Comparison of ENCODE assay signal across 9 mouse cellular contexts in genomic region chr5:36958837-36959236, GRCm38 (mm10). TPM values are rescaled to one million over a fixed set of nuclear protein-coding genes. Genes with fewer than 3 reads are reported as not detected.
DNase-seq lines count a peak whose midpoint lies in the region; ATAC-seq and TF ChIP-seq lines count a peak whose summit lies in the region.
"Had no signal": no experiment of that assay in that cellular context is flagged by ENCODE, and none has a peak within 500 bp of the region (broad histone marks: within the 10 kb centered on the region; RNA-seq: fewer than 3 reads in every experiment).

No protein-coding gene starts in this region.

- no peaks in the 10 kb centered on the region for H3K27me3 ChIP-seq in liver, adult 2 months (ENCODE audit: control insufficient read depth, insufficient read depth, low read length)
- no peaks in the 10 kb centered on the region for H3K27me3 ChIP-seq in liver, embryonic 12.5 days (replicated peaks)
- H3K27me3 ChIP-seq in hindbrain, embryonic 14.5 days (ENCODE audit: control insufficient read depth, insufficient read depth, low read length) = no peaks in the 10 kb centered on the region
- H3K27me3 ChIP-seq in neural tube, embryonic 13.5 days = no peaks in the 10 kb centered on the region

- no peak overlapping the region for H3K4me3 ChIP-seq in liver, adult 2 months (ENCODE audit: insufficient read depth, low read depth, low read length)
- H3K4me3 ChIP-seq in liver, embryonic 12.5 days = no peak overlapping the region
- H3K4me3 ChIP-seq in hindbrain, embryonic 14.5 days (replicated peaks; ENCODE audit: low read length) = no peak overlapping the region
- H3K4me3 ChIP-seq in neural tube, embryonic 13.5 days = no peak overlapping the region
- H3K4me3 ChIP-seq: erythroblast, embryonic 14.5 days had no signal

- DNase-seq in liver, adult 2 months (ENCODE audit: extremely low read depth, low read depth, low spot score) = peak; percentile 36
- peak; percentile 82 for DNase-seq in adrenal gland, postnatal 14 days
- peak; percentile 73 for DNase-seq in hindbrain, embryonic 14.5 days (ENCODE audit: low spot score)
- DNase-seq in left cerebral cortex, postnatal 36 days (ENCODE audit: low spot score in 2 of 2) = peak; percentile 57 to 73
- peak; percentile 86 for DNase-seq in testis, postnatal 10 days (ENCODE audit: low spot score)

- H3K9me3 ChIP-seq in liver, embryonic 12.5 days (replicated peaks) = no peaks in the 10 kb centered on the region
- no peaks in the 10 kb centered on the region for H3K9me3 ChIP-seq in hindbrain, embryonic 14.5 days (ENCODE audit: control insufficient read depth, low read length)
- no peaks in the 10 kb centered on the region for H3K9me3 ChIP-seq in neural tube, embryonic 13.5 days

- intact Hi-C loops in left cerebral cortex, postnatal 36 days (cut with DNase I) = loop anchor here (2.0 to 5.0 kb wide), 2 partner anchors 38 to 150 kb away; no protein-coding TSS in a partner anchor

- no peak overlapping the region for H3K27ac ChIP-seq in liver, adult 2 months (replicated peaks; ENCODE audit: insufficient read depth, low read depth, low read length)
- no peak overlapping the region for H3K27ac ChIP-seq in liver, embryonic 12.5 days
- H3K27ac ChIP-seq in hindbrain, embryonic 14.5 days = no peak overlapping the region
- H3K27ac ChIP-seq in neural tube, embryonic 13.5 days (replicated peaks) = no peak overlapping the region

- H3K9ac ChIP-seq in liver, adult 2 months (ENCODE audit: low read depth, low read length) = no peak overlapping the region
- no peak overlapping the region for H3K9ac ChIP-seq in liver, embryonic 12.5 days
- no peak overlapping the region for H3K9ac ChIP-seq in hindbrain, embryonic 14.5 days
- no peak overlapping the region for H3K9ac ChIP-seq in neural tube, embryonic 13.5 days

- no peaks in the 10 kb centered on the region for H3K4me1 ChIP-seq in liver, adult 2 months (ENCODE audit: control insufficient read depth, insufficient read depth, low read length)
- no peaks in the 10 kb centered on the region for H3K4me1 ChIP-seq in liver, embryonic 12.5 days
- H3K4me1 ChIP-seq in hindbrain, embryonic 14.5 days (replicated peaks; ENCODE audit: control insufficient read depth, insufficient read depth, low read length) = peaks cover 10% of the 10 kb centered on the region
- H3K4me1 ChIP-seq in neural tube, embryonic 13.5 days (replicated peaks) = peaks cover 8% of the 10 kb centered on the region; the same call in 1 of the 2 replicates

- H3K4me2 ChIP-seq in liver, embryonic 12.5 days = no peak overlapping the region
- no peak overlapping the region for H3K4me2 ChIP-seq in hindbrain, embryonic 14.5 days (replicated peaks)
- no peak overlapping the region for H3K4me2 ChIP-seq in neural tube, embryonic 13.5 days

- H3K79me2 ChIP-seq in liver, adult 2 months (ENCODE audit: control insufficient read depth, insufficient read depth, low read length) = no peaks in the 10 kb centered on the region

- no peak for TF ChIP-seq POLR2A in liver, adult 2 months (IDR thresholded peaks at IDR 0.05; ENCODE audit: extremely low read depth, insufficient read depth, low read length)

- WGBS in liver, adult 2 months = 27% methylated on average over 5 of the region's 5 CpGs
- WGBS in liver, embryonic 12.5 days (ENCODE audit: insufficient replicate concordance) = 28% methylated on average over 5 of the region's 5 CpGs
- 30% methylated on average over 5 of the region's 5 CpGs for WGBS in hindbrain, embryonic 14.5 days
- 32% methylated on average over 5 of the region's 5 CpGs for WGBS in neural tube, embryonic 13.5 days

- H3K36me3 ChIP-seq in liver, adult 2 months (ENCODE audit: control insufficient read depth, insufficient read depth, low read length) = no peaks in the 10 kb centered on the region
- H3K36me3 ChIP-seq in liver, embryonic 12.5 days = no peaks in the 10 kb centered on the region
- H3K36me3 ChIP-seq in hindbrain, embryonic 14.5 days (replicated peaks; ENCODE audit: control insufficient read depth, insufficient read depth) = no peaks in the 10 kb centered on the region
- H3K36me3 ChIP-seq in neural tube, embryonic 13.5 days = no peaks in the 10 kb centered on the region

- peak; percentile 73 for TF ChIP-seq CTCF in liver, adult 2 months (IDR thresholded peaks at IDR 0.05; ENCODE audit: low read depth, low read length)

- no peak for ATAC-seq in liver, embryonic 12.5 days
- ATAC-seq in erythroid progenitor cell, adult 5-6 weeks (replicated peaks; ENCODE audit: low FRiP score, poor library complexity, severe bottlenecking) = peak; percentile 60; the same call in 1 of the 2 replicates
- peak; percentile 47; the same call in 1 of the 2 replicates for ATAC-seq in hindbrain, embryonic 14.5 days (ENCODE audit: low FRiP score)
- ATAC-seq in neural tube, embryonic 13.5 days (ENCODE audit: low read depth) = peak; percentile 55

RNA-seq across cellular contexts. Expression of gene Wfs1, which starts 30.2 kb away (rescaled TPM):
- total RNA-seq in liver, adult 2 months (2014; rRNA removed) = 2.1 and 2.2 TPM in 2 replicates
- 7.4 and 8.8 TPM in 2 replicates for polyA plus RNA-seq in liver, adult 2 months (2012; rRNA removed)
- 1.7 and 2.1 TPM in 2 replicates for polyA plus RNA-seq in liver, embryonic 12.5 days (2016; fragmentation: Nextera tagmentation; extraction: Ambion mirVana)
- 23.7 and 24.3 TPM in 2 replicates for total RNA-seq in adrenal gland, postnatal 14 days (2021)
- total RNA-seq in erythroid progenitor cell, adult 5-6 weeks (2015; ENCODE audit: low replicate concordance) = 0.72 TPM in 1 of 2 replicates, not detected in the other
- 0.13 and 3.5 TPM in 2 replicates for total RNA-seq in erythroid progenitor cell, adult 5-6 weeks (2017; ENCODE audit: low replicate concordance)
- 6.8 and 8.4 TPM in 2 replicates for polyA plus RNA-seq in hindbrain, embryonic 14.5 days (2014; fragmentation: Nextera tagmentation; extraction: Ambion mirVana)
- total RNA-seq in left cerebral cortex, postnatal 36 days (2021) = 100 to 1,000 TPM; 123 to 148 TPM
- polyA plus RNA-seq in neural tube, embryonic 13.5 days (2015; fragmentation: Nextera tagmentation; extraction: Ambion mirVana) = 8.4 TPM in 2 replicates

Comparison
In these comparisons a context has a peak if more than half of its experiments do, and no peak if none do; other contexts are left out.
1. DNase-seq: peak in every context shown above with its lines; median percentile 86 in testis, postnatal 10 days; 82 in adrenal gland, postnatal 14 days; 73 in hindbrain, embryonic 14.5 days; 65 in left cerebral cortex, postnatal 36 days; 36 in liver, adult 2 months.